Mouse (Mus musculus): ENCODE results near the gene Lrrc17. TPM values are rescaled to one million over a fixed set of nuclear protein-coding genes. Genes with fewer than 3 reads are reported as not detected.

Lrrc17 gene
- polyA plus RNA-seq, 1 experiment, result 0.06 TPM

DNA sequence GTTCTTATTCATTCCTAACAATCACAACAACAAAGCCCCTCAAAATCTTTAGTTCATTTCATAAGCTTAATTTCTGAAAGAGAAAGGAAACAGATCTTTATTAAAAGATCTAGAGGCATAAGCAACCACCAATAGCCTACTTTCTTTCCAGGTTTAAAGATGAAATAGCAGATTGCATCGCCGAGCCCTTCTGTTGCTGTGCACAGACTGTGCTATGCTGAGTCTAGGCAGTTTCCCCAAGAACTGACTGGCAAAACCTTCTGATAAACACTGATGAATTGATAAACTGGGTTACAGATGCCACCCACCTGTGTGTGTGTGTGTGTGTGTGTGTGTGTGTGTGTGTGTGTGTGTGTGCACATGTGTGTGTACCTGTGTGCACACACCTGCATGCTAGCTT, 42.4 kb upstream of the Lrrc17 start:
- H3K27ac ChIP-seq (ENCODE audit: insufficient read depth, low read length), result no peak overlapping the region
- H3K4me1 ChIP-seq (ENCODE audit: control insufficient read depth, insufficient read depth, insufficient read length), result peaks cover 2% of the 10 kb centered on the region; the same call in 1 of the 2 replicates
- H3K27me3 ChIP-seq (ENCODE audit: control insufficient read depth, insufficient read depth, low read length), result no peaks in the 10 kb centered on the region
- TF ChIP-seq CTCF (IDR thresholded peaks at IDR 0.05; ENCODE audit: extremely low read depth, insufficient read depth, insufficient read length, insufficient replicate concordance) (no peak), POLR2A (IDR thresholded peaks at IDR 0.05; ENCODE audit: low read depth, low read length) (no peak)
- H3K4me3 ChIP-seq (ENCODE audit: extremely low read depth, insufficient read depth, insufficient read length), result no peak overlapping the region
- no peak for DNase-seq (ENCODE audit: low read depth in 1 of 2, low spot score in 2 of 2)
- 93% methylated on average over 2 of the region's 2 CpGs for WGBS
- H3K36me3 ChIP-seq (ENCODE audit: control insufficient read depth, insufficient read depth, low read length), result no peaks in the 10 kb centered on the region

DNA sequence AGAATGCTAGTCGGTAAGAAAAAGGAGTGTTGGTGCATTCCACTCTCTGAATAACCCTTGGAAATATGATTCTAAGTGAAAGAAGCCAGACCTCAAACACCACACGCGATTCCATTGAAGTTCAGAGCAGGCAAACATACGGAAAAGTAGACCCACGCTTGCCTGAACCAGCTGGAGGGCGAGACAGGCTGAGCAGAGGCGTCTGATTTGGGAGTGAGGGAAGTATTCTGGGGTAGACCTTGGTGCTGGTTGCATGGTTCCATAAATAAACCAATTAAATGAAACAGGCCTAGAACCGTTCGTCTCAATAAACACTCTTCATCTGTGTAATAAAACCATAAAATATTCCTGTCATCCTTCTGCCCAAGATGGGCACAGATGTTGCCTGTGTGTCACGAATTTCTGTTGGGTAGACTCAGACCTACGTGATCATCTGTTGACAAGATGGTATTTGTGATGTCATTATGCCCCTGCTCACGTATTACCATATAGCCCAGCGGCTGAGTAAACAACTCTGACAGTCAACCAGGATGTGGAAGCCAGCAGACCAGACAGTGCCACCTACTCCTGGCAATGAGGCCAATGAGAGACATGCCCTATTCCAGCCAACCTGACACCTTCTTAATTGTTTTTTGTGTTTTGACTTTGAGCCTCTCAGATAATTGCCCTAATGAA, 40.3 kb upstream of the Lrrc17 start:
- no peaks in the 10 kb centered on the region for H3K27me3 ChIP-seq (ENCODE audit: control insufficient read depth, insufficient read depth, low read length)
- H3K4me1 ChIP-seq (ENCODE audit: control insufficient read depth, insufficient read depth, insufficient read length), result peaks cover 2% of the 10 kb centered on the region; the same call in 1 of the 2 replicates
- TF ChIP-seq CTCF (IDR thresholded peaks at IDR 0.05; ENCODE audit: extremely low read depth, insufficient read depth, insufficient read length, insufficient replicate concordance), result no peak
- no peak for TF ChIP-seq POLR2A (IDR thresholded peaks at IDR 0.05; ENCODE audit: low read depth, low read length)
- no peaks in the 10 kb centered on the region for H3K36me3 ChIP-seq (ENCODE audit: control insufficient read depth, insufficient read depth, low read length)
- DNase-seq (ENCODE audit: low read depth in 1 of 2, low spot score in 2 of 2), result no peak
- H3K27ac ChIP-seq (ENCODE audit: insufficient read depth, low read length), result no peak overlapping the region
- 90% methylated on average over 13 of the region's 13 CpGs for WGBS
- no peak overlapping the region for H3K4me3 ChIP-seq (ENCODE audit: extremely low read depth, insufficient read depth, insufficient read length)

DNA sequence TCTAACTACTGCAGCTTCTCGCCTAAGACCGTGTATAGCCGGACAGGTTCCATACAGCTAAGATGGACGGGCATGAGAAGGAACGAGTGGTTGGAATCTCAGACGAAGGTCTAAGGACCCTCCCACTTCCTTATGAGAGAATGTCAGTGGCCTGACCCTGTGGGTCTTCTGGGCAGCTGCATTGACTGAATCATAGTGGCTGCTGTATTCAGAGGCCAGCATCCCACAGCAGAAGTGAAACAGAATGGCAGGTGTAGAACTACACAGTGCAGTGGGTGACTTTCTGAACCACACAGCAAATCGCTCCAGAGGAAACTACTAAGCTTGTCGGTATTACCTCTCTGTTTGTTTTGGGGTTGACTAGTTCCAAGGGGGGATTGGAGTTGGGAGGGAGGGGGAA, 38.2 kb upstream of the Lrrc17 start:
- H3K27me3 ChIP-seq (ENCODE audit: control insufficient read depth, insufficient read depth, low read length), result no peaks in the 10 kb centered on the region
- WGBS, result 62% methylated on average over 8 of the region's 8 CpGs
- no peak overlapping the region for H3K4me3 ChIP-seq (ENCODE audit: extremely low read depth, insufficient read depth, insufficient read length)
- no peak for TF ChIP-seq CTCF (IDR thresholded peaks at IDR 0.05; ENCODE audit: extremely low read depth, insufficient read depth, insufficient read length, insufficient replicate concordance)
- TF ChIP-seq POLR2A (IDR thresholded peaks at IDR 0.05; ENCODE audit: low read depth, low read length), result no peak
- no peaks in the 10 kb centered on the region for H3K36me3 ChIP-seq (ENCODE audit: control insufficient read depth, insufficient read depth, low read length)
- no peak overlapping the region for H3K27ac ChIP-seq (ENCODE audit: insufficient read depth, low read length)
- no peak for DNase-seq (ENCODE audit: low read depth in 1 of 2, low spot score in 2 of 2)
- peaks cover 2% of the 10 kb centered on the region; the same call in 1 of the 2 replicates for H3K4me1 ChIP-seq (ENCODE audit: control insufficient read depth, insufficient read depth, insufficient read length)

DNA sequence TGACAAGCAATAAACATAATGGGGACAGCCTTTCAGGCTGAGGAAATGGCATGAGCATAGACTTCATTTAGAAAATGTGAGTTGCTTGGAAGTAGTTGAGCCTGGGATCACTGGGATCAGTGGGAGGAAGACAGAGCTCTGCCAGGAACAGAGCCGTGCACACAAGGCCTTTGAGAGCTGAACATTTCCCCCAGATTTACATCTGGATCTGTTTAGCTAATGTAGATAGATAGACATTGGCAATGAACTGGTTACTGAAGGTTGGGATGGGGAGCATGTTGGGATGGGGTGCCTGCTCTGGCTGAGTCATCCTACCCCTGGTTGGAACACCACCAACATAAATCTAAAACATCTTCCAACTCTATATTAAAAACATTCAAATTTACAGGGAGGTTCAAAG, 36.5 kb upstream of the Lrrc17 start:
- TF ChIP-seq CTCF (IDR thresholded peaks at IDR 0.05; ENCODE audit: extremely low read depth, insufficient read depth, insufficient read length, insufficient replicate concordance), result no peak
- no peak for TF ChIP-seq POLR2A (IDR thresholded peaks at IDR 0.05; ENCODE audit: low read depth, low read length)
- WGBS, result 79% methylated on average over 1 of the region's 1 CpGs
- H3K4me3 ChIP-seq (ENCODE audit: extremely low read depth, insufficient read depth, insufficient read length), result no peak overlapping the region
- H3K27me3 ChIP-seq (ENCODE audit: control insufficient read depth, insufficient read depth, low read length), result no peaks in the 10 kb centered on the region
- DNase-seq (ENCODE audit: low read depth in 1 of 2, low spot score in 2 of 2), result no peak
- no peaks in the 10 kb centered on the region for H3K36me3 ChIP-seq (ENCODE audit: control insufficient read depth, insufficient read depth, low read length)
- no peak overlapping the region for H3K27ac ChIP-seq (ENCODE audit: insufficient read depth, low read length)
- peaks cover 2% of the 10 kb centered on the region; the same call in 1 of the 2 replicates for H3K4me1 ChIP-seq (ENCODE audit: control insufficient read depth, insufficient read depth, insufficient read length)

DNA sequence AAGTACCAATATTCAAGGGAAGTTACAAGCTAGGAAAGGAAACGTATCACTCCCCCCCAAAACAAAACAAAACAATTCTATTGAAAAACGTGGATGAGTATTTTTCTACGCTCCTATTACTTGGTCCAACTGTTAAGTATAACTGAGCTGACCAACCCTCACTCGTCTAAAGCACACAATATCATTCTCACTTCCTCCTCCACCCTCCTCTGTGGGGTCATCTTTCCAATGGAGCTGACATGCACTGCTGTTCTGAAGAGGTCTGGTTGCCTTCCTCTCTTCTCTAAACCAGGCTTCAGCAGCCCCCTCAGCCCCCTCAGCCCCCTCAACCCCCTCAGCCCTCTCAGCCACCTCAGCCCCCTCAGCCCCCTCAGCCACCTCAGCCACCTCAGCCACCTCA, 33.6 kb upstream of the Lrrc17 start:
- no peak for DNase-seq (ENCODE audit: low read depth in 1 of 2, low spot score in 2 of 2)
- Histone ChIP-seq H3K36me3 (ENCODE audit: control insufficient read depth, insufficient read depth, low read length) (no peaks in the 10 kb centered on the region), H3K27me3 (ENCODE audit: control insufficient read depth, insufficient read depth, low read length) (no peaks in the 10 kb centered on the region), H3K27ac (ENCODE audit: insufficient read depth, low read length) (no peak overlapping the region), H3K4me3 (ENCODE audit: extremely low read depth, insufficient read depth, insufficient read length) (no peak overlapping the region), H3K4me1 (ENCODE audit: control insufficient read depth, insufficient read depth, insufficient read length) (peaks cover 2% of the 10 kb centered on the region; the same call in 1 of the 2 replicates)
- no peak for TF ChIP-seq CTCF (IDR thresholded peaks at IDR 0.05; ENCODE audit: extremely low read depth, insufficient read depth, insufficient read length, insufficient replicate concordance)
- TF ChIP-seq POLR2A (IDR thresholded peaks at IDR 0.05; ENCODE audit: low read depth, low read length), result no peak
- 61% methylated on average over 4 of the region's 4 CpGs for WGBS

DNA sequence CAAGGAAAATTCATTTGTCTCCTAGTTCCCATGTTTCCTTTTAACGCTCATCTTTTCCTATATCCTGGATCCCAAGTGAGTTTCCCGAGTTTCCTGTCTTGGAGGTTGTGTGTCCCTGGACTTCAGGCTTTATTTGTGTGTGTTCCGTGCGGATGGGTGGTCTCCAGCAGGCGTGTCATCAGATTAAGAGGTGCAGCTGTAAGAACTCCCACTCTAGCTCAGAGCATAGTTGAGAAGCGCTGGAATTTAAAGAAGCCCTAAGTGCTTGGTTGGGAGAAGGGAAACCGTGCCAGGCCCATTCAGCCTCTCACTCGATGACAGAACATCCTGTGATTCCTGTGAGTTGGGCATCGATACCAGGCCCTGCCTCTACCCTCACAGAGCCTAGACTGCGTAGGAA, 30.0 kb upstream of the Lrrc17 start:
- WGBS, result 87% methylated on average over 10 of the region's 10 CpGs
- no peak for DNase-seq (ENCODE audit: low read depth in 1 of 2, low spot score in 2 of 2)
- H3K27ac ChIP-seq (ENCODE audit: insufficient read depth, low read length), result no peak overlapping the region
- no peaks in the 10 kb centered on the region for H3K36me3 ChIP-seq (ENCODE audit: control insufficient read depth, insufficient read depth, low read length)
- H3K4me3 ChIP-seq (ENCODE audit: extremely low read depth, insufficient read depth, insufficient read length), result no peak overlapping the region
- no peaks in the 10 kb centered on the region; the same call in 1 of the 2 replicates for H3K4me1 ChIP-seq (ENCODE audit: control insufficient read depth, insufficient read depth, insufficient read length)
- no peak for TF ChIP-seq CTCF (IDR thresholded peaks at IDR 0.05; ENCODE audit: extremely low read depth, insufficient read depth, insufficient read length, insufficient replicate concordance)
- no peak for TF ChIP-seq POLR2A (IDR thresholded peaks at IDR 0.05; ENCODE audit: low read depth, low read length)
- no peaks in the 10 kb centered on the region for H3K27me3 ChIP-seq (ENCODE audit: control insufficient read depth, insufficient read depth, low read length)

DNA sequence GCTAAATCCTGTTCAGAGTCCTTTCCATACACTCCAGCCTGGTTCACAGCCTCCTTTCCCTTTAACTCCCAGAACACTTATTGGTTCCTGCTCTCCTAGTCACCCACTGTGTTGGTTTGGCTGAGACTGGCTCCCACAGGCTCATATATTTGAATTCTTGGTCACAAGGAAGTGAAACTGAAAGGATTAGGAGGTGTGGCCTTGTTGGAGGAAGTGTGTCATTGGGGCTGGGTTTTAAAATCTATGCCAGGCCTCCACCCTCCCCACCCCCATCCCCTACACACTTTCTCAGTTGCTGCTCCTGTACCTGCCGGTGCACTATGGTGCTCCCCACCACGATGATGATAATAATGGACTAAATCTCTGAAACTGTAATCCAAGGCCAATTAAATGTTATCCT, 25.8 kb upstream of the Lrrc17 start:
- no peaks in the 10 kb centered on the region for H3K27me3 ChIP-seq (ENCODE audit: control insufficient read depth, insufficient read depth, low read length)
- 66% methylated on average over 2 of the region's 2 CpGs for WGBS
- H3K36me3 ChIP-seq (ENCODE audit: control insufficient read depth, insufficient read depth, low read length), result no peaks in the 10 kb centered on the region
- peak; percentile 23 to 70 for DNase-seq (ENCODE audit: low read depth in 1 of 2, low spot score in 2 of 2)
- H3K4me1 ChIP-seq (ENCODE audit: control insufficient read depth, insufficient read depth, insufficient read length), result no peaks in the 10 kb centered on the region; the same call in 1 of the 2 replicates
- H3K27ac ChIP-seq (ENCODE audit: insufficient read depth, low read length), result peak overlapping the region; percentile 73; the same call in 1 of the 2 replicates
- TF ChIP-seq POLR2A (IDR thresholded peaks at IDR 0.05; ENCODE audit: low read depth, low read length) (no peak), CTCF (IDR thresholded peaks at IDR 0.05; ENCODE audit: extremely low read depth, insufficient read depth, insufficient read length, insufficient replicate concordance) (no peak)
- no peak overlapping the region; the same call in 1 of the 2 replicates for H3K4me3 ChIP-seq (ENCODE audit: extremely low read depth, insufficient read depth, insufficient read length)

Data from spleen, adult 2 months (tissue).